Mouse (Mus musculus) embryo, embryonic 10 days (tissue): Measurements from ENCODE around the gene Cmtr2.

Source experiments
- DNase-seq: peaks from one replicate; pipeline ENCODE4 v3.0.0-alpha.2; 2015; ENCODE audit warnings: low spot score

The Cmtr2 gene

DNA sequence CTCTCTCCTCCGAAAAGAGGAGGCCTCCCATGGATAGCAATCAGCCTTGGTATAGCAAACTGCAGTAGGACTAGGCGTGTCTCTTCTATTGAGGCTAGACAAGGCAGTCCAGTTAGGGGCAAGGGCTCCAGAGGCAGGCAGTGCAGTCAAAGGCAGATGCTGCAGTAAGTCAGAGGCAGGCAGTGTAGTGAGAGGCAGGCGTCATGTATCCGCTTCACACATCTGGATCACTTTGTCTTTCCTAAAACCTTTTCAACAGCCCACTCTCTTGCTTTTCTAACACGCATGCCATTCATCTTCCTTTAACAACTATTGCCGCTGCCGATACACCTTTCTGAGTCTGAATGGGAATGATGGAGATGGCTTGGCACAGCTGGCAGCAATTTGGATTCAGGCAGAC is at the start of gene Cmtr2:
Cmtr2 (plus strand) TSS at position 301 of the 400 bp plus-strand sequence.
- DNase-seq, result no peak

DNA sequence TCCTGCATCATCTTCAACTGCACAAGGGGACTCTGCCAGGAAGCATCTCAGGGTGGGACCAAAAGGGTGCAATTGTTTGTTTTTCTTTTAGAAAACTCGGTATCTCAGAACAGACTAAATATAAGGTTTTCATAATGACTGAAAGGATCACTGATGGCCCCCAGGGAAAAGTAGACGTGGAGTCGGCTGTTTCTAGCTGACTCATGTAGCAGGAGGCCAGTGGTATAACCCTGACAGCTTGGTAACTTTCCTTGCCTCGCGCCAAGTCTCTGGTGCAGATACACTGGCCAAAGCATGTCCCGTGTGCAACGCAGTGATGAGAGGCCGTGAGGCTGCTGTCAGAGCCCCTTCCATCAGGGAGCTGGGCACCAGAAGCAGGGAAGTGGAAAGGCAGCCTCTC is 49.2 kb upstream of the Cmtr2 start:
- DNase-seq, result no peak

DNA sequence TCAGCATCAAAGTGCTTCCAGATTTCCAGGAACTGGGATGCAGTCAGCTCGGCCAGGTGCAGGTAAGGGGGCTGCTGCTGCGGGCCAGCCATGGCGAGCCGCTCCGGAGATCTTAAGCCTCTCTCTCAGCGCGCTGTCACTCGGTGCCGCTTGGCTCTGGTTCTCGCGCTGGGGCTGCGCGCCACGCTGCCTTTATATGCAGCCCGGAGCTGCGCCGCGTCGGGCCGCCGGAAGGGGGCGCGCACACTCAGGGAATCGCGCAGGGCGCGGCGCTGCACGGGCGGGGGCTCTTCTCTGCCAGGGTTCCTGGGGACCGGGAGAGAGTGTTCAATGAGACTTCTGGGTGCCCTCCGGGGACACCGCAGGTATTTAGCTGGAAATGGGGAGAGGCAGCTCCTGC is 47.4 kb upstream of the Cmtr2 start, which contains the start of gene Calb2:
Calb2 (minus strand) TSS at position 165 of the 400 bp plus-strand sequence.
- DNase-seq, result peak; percentile 88

DNA sequence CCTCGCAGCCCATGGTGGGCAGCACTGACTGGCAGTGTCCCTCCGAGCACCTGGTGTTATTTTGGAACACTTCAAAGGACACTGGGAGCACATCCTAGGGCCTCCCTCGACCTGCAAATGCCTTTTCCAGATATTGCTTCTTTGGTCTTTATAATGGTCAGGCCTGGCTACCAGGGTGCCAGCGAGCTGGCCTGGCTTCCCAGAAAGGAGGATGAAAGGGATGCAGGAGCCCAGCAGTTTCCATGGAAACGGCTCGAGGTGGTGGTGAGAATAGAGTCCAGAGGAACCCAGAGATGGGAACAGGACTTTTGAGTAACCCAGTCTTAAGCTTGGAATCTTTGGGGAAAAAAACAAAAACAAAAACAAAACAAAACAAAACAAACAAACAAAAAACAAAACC is 43.3 kb upstream of the Cmtr2 start:
- DNase-seq, result no peak

DNA sequence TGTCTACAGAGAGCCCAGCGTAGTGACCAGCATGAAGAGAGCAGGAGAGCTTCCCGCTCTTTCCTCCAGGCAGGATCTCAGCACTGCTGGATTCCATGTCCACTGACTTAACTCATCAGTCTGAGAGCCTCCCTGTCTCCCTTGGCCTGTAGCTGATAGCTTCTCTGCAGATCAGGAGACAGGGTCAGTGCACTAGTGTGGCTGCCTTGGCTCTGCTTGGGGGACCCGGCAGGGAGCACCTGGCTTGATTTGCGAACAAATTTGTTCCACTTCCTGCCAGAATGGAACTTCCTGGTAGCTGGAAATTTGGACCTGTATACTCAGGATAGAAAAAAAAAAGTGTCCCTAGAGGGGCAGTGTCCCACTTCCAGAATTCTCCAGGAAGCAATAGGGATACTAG is 40.6 kb upstream of the Cmtr2 start:
- DNase-seq, result no peak

DNA sequence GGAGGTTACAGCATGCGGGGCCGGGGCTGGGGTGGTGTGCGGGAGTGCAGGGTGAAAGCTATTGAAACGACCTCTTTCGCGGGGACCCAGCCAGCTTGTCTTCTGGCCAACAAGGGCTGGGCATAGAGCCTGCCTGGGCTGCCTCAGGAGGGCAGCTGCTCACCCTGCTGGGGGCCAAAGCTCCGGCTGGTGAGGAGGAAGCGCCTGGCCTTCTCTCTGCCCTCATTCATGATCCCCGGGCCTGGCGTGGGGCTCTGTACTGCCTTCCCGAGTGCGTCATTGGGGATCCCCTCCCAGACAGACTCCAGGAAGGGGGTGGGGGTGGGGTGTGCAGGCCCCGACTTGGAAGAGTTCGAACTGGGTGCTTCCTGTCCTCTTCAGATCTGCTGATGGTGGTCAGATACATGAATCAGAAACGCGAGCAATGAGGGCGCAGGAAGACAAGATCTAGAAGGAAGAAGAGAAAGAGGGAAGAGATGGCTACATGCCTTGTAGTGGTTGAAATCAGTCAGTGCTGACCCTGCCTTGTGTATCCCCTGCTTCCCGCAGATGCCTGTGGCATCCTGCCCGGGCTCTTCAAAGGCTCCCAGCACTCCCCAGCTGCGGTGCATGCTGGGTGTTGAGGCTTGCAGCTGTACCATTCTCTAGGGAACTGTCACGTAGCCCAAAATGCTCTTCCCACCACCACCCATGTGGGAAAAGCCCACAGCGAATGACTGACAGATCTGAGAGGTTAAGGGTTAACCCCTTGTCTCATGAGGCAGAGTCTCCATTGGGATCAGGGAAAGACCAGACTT is 37.9 kb upstream of the Cmtr2 start:
- DNase-seq, result no peak

DNA sequence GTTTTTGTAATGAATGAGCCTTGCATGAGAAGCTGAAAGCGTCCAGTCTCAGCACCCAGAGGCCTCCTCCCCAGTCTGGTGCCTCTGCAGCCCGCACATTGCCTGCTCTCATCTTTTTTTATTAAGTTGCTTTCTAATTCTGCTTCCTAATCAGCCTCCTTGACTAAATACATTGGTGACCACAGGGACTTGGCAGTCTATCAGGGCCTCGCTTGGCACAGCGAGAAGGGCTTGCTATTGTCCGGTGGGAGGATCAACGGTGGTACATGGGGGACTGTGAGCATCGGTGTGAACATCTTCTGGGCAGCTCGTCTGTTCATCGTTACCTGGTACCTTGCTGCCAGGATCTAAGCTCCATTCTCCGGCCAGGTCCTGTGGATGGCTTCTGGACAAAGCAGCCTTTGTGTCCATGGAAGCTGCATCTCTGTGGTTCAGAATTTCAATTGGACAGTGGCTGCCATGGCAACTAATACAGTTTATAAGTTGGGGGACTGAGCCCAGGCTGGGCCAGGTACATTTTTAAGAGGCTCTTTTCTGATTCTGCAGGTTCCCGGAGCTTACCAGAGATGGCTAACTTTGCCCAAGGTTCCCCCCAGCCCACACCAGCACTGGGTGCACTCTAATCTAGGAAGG is 32.6 kb upstream of the Cmtr2 start:
- no peak for DNase-seq

DNA sequence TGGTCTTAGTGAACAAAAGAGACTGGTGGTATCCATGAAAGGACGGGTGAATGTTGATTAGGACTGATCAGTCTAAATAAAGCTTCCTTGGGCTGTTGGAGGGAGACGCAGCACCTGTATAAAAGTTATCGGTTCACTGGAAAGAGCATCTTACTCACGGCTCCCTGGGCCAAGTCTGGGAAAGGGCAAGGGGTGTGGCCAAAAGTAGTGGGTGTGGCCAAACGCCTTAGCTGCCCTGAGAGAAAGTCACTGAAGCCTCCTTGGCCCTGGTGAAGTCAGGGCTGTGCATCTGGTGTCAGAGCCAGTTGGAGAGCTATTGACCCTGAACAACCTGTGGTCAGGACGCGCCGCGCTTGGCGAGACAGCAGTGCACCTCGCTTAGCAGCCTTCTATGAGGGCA is 31.7 kb upstream of the Cmtr2 start:
- DNase-seq, result peak; percentile 61

DNA sequence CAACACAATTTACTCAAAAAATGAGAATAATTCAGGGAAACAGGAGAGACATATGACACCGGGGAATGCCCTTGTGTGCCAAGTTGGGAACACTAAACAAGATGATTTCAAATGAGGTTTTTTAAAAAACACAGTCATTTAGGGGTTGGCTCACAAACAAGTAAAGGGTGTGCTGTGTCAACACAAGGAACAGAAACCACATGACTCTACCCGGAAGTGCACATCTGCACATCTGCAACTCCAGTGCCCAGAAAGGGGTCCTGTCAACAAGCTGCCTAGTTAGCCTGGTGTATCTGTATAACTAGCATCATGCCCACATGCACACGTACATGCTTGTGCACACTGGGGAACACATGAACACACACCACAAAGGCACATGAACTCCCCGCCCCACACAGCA is 29.9 kb upstream of the Cmtr2 start:
- DNase-seq, result no peak

DNA sequence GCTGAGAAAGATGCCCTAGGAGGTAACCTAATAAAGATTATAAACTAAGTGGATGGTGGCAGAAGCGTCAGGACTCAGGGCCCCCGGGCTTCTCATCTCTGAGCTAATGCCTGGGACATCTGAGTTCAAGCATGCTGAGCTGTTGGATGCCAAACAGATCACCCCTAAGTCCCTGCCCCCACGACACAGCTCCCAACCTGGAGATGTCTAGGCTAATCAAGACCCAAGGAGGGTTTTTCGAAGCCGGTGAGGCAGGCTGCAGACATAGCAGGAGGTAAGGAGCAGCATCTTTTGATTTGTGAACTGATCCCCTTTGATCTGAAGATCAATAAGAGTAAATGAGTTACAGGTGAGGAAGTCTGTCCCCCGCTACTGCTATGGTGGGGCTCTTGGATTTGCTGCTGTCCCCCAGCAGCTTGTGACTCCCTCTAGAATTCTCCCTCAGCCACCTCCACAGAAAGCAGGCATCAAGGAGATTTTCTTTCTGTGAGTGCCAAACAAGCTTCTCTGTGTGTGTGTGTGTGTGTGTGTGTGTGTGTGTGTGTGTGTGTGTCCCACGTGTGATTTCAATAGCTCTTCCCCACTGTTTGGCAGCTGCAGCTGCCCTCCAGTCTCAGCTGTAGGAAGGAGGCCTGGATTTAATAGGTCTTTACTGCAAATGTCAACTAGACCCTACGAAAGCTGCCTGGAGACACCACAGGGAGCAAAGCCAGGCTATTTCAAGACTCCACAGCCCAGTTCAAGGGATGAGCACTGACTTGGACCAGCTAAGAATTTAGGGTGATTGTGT is 26.3 kb upstream of the Cmtr2 start:
- DNase-seq, result no peak

DNA sequence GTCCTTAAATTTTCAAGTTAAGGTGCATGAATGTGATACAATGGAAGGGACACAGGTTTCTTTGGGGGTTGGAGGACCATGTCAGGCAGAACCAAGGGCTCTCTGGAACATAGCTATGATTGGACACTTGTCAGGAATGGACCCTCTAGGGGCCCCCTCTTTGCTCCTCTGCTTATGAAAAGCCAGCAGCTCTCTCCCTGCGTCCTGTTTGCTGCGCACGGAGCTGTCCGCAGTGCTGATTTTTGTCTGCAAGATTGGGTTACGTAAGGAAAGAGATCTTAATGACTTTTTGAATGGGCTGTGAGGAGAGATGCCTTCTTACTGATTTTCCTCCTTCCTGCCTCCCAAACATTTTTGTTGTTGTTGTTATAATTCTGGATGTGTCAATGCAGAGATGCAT is 18.8 kb upstream of the Cmtr2 start:
- DNase-seq, result peak; percentile 85

DNA sequence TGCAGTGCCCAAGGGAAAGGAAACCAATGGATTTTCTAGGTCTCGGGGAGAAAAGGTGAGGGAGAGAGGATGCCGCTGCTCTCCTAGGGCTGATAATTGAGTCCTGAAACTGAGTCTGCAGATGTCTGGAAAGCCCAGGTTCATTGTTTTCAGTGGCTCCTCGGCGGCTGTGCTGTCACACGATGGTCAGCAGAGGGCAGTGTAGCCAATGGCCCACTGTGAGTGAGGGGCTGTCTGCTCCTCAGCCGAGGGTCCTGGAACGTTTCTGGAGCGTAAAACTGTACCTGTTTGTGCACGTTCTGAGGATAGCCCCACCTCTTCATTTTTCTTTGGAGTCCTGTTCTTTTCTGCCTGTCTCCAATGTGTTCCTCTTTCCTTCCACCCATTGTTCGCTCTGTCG is 13.7 kb upstream of the Cmtr2 start:
- DNase-seq, result peak; percentile 71

DNA sequence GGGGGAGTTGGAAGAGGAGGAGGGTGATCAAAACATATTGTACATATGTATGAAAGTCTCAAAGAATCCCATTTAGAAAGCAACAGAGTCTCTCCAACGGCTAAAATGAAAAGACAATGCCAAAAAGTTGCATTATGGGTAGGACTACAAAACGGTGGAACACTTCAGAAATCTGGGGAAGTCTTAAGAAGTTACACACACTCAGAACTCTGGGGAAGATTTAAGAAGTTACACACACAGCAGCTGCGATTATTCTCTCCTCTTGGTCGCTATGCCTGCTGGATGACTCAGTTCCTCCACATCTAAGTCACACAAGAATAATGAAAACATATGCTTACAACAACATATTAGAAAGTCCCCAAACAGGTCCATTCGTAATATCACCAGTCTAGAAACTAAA is 788 bp downstream of the Cmtr2 start:
- no peak for DNase-seq

DNA sequence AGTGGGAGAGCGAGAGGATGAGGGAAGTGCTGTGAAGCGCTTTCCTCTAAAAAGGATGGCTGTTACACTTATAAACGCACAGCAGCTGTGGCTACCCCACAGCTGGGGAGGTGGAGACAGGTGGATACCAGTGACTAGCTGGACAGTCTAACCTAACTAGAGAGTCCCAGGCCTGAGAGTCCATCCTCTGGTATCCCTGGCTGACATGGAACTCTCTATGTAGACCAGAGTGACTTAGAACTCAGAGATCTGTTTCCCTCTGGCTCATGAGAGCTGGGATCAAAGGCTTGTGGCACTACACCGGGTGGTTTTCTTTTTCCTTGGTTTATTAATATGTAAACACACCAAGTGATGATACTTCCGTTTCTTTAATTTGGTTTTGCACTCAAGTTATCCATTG is 1.7 kb downstream of the Cmtr2 start:
- DNase-seq, result no peak

DNA sequence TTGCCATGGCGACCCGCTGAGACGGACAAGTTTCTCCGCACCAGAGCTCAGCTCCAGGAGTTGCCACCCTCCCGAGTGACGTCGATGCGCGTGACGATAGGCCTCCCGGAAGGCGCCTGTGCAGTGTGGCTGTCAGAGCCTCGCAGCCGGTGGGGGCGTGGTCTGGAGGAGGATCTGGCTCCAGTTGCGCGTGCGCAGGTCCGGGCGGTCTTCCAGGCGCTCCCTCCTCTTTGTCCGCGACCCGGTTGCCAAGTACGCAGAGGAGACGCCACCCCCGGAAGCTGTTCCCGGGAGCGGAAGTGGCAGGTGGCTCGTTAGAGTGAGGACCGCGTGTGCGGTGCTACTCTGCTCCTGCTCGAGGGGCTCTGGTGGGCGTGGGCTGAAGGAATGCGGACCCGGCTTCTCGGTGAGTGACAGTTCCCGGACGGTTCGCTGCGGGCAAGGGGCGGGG is 2.2 kb downstream of the Cmtr2 start:
- DNase-seq, result peak; percentile 100

DNA sequence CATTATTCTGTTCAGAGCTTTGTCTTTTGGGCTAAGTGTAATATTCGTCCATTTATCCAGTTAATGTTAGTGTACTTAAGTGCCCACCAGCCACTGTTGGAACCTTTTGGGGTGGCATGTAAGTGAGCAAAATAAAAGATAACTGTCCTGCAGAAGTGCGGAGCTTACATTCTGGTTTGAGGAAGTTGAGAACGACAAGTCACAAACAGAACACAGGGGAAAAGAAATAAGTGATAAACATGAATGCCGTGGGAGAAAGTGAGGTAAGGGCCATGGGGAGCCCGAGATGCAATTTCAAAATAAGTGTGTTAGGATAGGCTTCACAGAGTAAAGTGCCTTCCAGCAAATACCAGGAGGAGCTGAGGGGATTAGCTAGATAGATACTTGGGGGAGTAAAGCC is 3.0 kb downstream of the Cmtr2 start:
- DNase-seq, result no peak

DNA sequence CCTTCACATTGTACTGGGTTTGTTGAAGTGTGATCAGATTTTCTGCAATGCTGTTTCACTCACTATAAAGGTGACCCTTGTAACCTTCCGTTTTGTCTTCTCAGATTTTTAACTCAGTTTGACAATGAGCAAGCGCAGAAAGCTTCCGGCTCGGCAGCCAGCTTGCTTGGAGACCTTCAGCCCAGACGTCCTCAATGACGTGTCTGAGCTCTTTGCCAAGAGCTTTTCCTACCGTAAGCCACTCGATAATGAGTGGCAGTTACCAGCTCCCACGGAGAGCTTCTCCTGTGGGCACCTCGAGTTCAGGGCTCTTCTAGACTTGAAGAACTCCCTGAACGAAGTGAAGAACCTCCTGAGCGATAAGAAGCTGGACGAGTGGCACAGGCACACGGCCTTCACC is 5.5 kb downstream of the Cmtr2 start:
- no peak for DNase-seq

DNA sequence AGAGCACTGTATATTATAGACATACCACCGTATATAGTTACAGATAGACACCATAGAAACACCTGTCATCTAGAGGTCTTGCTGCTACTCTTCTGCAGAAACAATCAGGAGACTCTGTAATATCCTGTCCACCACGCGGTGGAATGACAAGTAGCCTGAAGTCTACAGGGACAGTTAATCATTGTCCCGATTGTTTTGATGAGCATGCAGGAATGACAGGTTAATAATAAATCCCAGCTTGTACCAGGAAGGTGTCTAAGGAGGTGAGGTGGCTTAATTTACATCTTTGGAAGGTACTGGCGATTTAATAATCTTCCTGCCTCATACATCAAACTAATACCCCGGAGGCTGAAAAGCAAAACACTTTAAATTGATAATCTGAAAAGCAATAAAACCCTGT is 15.3 kb downstream of the Cmtr2 start:
- no peak for DNase-seq

DNA sequence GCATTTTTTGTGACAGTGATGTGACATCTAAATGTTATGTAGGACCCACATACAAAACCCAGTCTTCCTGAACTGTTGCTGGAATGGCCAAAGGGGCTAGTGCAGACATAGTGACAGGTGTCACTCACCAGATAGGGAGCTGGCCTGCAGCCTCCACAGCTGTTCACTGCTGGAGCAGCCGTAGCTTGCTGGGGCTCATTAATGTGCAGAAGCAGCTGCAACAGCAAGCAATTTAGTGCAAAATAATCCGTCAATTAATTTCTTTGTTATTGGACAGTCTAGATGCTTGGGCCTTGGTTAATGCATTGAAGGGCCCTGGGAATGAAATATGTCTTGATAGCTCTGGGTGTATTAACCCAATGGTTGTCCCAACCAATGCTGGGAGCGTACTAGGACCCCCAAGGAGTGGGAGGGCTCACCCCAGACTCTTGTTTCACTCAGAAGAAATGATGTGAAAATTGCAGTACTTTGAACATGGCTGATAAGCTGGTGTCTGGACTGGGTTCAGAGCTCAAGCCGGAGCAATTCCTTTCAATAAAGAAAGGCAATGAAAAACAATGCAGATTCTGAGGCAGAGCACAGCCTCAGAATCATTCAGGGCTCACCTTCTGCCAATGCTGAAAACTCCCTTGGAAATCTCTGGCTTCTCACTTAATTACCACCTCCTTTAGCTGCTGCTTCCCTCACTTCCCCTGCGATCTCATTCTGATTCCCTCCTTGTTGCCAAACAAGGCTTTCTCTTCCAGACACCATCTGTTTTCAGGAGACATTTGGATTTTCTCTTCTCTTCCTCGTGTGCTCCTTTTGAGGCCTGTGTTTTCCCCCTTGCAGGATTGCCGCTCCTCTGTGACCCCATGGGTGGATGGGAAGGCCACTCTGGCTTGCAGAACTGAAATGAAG is 27.1 kb downstream of the Cmtr2 start:
- no peak for DNase-seq

DNA sequence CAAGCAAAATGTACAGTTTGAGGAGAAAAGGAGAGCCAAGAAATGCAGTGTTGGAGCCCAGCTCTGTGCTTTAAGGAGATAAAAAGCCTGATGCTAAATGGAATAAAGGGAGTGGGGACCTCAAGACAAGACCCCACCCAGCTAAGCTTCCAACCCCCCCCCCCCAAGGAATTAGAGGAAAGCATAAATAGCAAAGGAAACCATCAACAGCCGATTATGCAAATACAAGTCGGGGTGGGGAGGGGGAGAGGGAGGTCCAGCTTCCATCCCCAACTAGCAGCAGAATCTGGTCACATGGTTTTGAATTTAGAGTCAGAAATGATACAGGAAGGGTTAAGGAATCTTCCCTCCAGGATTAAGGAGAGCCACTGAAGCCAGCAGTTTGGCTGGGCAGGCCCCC is 29.1 kb downstream of the Cmtr2 start:
- no peak for DNase-seq

DNA sequence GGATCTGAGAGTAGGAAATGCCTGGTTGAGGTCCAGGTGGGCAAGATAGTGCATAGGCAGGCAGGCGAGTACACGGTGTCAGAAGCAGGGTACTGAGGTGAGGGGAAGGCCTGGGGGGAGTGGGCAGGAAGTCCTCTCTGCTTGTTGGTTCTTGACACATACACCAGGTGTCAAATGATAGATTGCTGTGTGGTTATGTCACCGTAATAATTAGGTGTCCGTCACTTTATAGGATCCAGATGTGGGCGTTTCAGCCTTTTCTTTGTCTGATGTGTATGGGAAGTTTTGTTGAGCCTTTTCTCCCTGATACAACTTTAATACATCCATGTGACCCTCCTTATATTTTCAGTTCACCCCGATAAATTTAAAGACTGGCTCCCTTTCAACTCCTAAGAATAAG is 31.8 kb downstream of the Cmtr2 start:
- peak; percentile 15 for DNase-seq

DNA sequence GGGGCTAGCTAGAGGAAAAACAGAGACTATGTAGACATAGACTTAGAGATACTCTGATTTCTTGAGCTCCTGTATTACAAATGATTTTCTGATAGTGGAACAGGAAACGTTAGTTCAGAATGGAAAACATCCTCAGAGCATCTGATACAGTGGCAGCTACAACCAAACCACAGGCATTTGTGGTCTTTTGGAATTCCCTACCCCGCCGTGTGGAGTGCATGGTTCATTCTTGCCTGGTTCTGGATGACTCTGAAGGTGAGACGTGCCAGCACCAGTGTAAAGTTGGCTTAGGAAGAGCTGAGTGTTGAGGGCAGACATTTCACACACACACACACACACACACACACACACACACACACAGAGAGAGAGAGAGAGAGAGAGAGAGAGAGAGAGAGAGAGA is 38.5 kb downstream of the Cmtr2 start:
- DNase-seq, result no peak
